Mouse (Mus musculus): ENCODE results near the gene Nog.

Gene Nog

DNA sequence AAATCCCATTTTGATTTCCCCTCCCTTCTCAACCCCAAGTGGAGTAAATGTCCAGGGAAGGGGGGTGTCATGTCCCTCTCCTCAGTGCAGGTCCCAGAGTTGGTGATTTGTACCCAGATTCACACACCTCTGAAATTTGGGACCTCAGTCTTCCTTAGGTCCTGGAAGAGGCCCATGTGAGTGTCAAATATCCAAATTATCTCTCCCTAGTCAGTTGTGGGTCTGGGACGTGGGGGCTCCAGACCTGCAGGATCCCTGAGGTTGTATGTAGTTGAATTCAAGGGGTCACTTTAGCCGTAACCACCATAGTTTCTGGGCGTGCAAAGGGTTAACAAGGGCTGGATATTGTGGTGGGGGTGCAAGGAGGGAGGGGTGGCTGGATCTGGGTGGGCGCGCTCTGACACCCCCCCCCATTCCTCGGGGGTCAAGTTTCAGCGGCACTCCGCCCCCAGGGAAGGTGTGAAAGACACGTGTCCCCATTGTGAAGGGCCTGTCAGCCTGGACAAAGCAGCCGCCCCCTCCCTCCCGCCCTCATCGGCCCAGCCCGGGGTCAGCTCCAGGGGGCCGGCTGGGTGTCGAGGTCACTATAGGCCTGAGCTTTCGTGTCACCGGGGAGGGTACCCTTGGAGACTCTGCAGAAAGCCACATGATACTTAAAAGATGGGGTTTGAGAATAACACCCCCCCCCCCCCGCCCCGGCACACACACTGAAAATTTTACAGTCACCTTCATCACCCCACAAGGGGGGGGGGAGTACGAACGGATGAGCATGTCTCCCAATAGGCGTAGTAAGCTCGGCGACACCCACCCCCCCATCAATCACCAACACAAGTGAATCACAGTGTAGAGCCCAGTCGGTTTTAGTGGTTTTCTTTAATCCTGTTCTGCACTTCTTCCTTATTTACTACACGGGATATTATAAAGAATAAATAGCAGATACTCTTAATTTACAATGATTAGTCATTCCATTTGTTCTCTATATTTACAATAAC lies 2.1 kb downstream of the Nog start:
- no peak for TF ChIP-seq GATA4 (IDR thresholded peaks at IDR 0.05; ENCODE audit: insufficient replicate concordance, low read length)

DNA sequence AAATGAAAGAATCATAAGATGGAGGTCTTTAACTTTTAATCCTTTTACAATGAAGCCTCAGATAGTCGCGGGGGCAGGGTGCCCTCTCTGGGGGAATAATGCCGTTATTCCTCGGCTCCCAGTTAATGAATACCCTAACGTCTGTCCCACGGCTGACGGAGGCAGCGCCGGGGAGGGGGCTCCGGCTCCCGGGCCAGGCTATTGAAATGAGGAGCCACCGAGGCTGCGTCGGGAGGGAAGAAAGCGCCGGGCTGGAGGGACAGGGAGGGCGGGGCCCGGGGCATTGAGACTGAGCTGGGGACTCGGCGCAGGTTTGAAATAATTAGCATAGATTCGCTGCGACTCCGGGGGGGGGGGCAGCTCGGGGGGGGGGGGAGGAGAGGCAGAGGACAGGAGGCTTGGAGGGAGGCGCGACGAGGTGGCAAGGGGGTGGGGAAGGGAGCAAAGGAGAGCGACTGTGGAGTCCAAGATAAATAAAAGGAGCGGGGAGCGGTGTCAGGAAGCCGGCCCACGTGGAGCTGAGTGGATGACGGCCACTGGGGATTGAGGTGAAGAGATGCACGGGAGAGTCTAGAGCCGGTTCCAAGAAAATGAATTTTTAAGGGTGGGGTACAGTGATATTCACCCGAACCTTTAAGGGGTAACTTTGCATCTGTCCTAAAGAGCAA lies 2.9 kb downstream of the Nog start:
- no peak for TF ChIP-seq GATA4 (IDR thresholded peaks at IDR 0.05; ENCODE audit: insufficient replicate concordance, low read length)

DNA sequence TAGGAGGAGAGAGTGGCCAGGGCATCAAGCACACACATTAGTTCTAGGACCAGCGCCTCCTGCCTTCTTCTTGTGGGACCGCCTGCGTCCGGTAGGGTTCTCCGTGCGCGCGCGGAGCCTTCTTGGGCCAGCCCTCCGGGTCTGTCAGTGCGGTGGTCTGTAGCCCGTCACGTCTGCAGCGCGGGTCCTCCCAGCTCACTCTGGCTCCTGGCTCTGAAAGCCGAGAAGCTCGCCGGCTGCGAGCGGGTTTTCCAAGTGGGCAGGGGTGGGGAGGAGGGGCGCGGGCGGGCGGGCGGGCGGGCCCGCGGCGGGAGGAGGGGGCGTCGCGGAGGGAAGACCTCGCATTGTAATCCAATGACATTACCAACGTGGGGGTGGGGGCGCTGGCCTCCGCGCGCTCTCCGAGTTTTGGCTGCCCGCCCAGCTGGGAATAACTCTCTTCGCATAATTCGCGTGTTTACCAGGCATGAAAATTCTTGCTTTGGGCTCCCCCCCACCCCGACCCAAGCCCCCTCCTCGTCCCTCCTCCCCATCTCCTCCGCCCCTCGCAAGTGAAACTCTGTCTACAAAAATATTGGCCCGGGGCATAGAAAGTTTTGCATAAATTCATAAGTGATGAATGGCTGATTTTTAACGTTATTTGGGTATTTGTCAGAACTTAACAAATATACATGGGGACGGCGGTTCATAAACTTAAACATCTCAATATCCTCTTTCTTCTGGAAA lies 3.7 kb downstream of the Nog start:
- no peak for TF ChIP-seq GATA4 (IDR thresholded peaks at IDR 0.05; ENCODE audit: insufficient replicate concordance, low read length)

DNA sequence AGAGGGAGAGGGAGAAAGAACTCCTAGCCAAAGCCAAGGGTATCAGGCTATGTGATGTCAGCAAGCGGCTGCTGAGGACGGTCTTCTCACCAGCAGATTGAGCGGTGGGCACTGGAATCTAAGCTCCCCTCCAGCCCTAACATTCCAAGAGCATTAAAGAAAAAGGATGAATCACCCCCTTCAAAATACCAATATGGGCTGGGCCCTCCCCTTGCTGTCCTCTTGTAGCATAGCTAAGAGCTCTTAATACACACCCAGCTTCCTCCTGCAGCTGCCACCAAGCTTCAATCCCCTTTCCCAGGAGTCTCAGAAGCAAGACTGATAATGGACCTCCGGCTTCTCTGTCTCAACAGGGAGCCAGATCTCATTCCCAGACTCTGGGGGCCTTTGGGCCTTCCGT lies 4.6 kb downstream of the Nog start:
- no peak for TF ChIP-seq GATA4 (IDR thresholded peaks at IDR 0.05; ENCODE audit: insufficient replicate concordance, low read length)

GRCm38 (mm10) chr11:89269809-89270361 lies 32.2 kb downstream of the Nog start:
- no peak for TF ChIP-seq GATA4 (IDR thresholded peaks at IDR 0.05; ENCODE audit: insufficient replicate concordance, low read length)

- TF ChIP-seq GATA4 (IDR thresholded peaks at IDR 0.05; ENCODE audit: insufficient replicate concordance, low read length): no peak
Measured at GRCm38 (mm10) chr11:89267520-89267919, 34.6 kb downstream of the Nog start.

DNA sequence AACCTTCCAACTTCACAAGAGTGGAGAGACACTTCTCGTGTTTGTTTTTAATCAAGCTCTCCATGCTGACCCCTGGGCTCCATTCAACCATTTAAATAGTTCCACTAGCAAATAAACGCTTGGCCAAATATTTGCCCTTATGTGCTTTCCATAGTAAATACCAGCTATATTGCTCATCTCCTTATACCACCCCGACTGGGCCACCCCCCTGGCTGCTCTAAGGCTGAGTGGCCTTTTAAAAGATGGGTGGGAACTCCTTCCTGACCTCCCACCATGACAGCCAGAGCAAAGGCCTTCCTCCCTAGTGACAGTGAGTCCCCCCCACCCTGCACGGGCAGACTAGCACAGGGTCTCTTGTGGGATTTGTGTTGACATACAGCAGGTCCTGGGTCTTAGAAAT lies 37.1 kb downstream of the Nog start:
- no peak for TF ChIP-seq GATA4 (IDR thresholded peaks at IDR 0.05; ENCODE audit: insufficient replicate concordance, low read length)

DNA sequence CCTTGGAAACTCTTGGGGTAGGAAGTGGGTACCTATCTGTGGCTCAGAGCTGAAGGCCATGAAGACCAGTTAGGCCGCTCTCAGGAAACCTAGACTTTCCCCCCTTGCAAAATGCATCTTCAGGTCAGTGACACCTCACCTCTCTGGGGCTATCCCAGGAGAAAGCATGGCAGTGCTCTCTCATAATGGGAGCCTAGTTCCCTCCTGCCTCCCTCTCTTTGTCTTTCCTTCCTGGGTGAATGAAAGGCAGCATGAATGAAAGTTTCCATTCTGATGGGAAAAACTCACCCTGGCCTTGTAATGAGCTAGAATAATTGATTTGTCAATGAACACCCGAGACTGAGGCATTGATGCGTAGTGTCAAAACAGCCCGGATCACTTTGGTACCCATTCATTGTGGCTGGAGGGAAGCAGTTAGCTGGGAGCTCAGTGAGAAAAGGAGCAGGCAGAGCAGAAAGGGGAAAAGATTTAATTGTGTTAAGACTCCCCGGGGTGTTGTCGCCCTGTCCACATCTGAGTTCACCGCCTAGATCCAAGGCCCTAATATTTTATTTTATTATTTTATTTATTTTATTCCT lies 42.7 kb downstream of the Nog start:
- no peak for TF ChIP-seq GATA4 (IDR thresholded peaks at IDR 0.05; ENCODE audit: insufficient replicate concordance, low read length)

DNA sequence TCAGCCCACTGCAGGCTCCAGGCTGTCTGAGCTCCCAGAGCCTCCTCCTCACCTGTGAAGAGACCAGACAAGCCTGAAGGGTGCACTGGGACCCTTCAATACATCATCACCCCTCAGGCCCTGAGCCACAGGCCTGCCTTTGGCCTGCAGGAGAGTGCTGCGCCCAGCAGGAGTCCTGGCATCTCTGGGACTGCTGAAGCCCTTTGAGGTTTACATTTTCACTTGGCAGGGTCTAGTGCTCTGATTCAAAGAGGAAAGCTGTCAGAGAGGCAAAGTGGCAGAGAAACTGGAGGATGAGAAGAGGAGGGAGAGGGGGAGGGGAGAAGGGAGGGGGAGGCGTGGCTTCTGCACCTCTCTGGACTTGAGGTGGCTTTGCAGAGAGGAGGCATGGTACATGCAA lies 44.2 kb downstream of the Nog start:
- no peak for TF ChIP-seq GATA4 (IDR thresholded peaks at IDR 0.05; ENCODE audit: insufficient replicate concordance, low read length)

GRCm38 (mm10) chr11:89253973-89254372 lies 48.2 kb downstream of the Nog start:
- TF ChIP-seq GATA4 (IDR thresholded peaks at IDR 0.05; ENCODE audit: insufficient replicate concordance, low read length): no peak
